Mouse (Mus musculus): ENCODE measurements at regions not wholly inside any gene's neighbourhood (a gene's known extent, or its start where the extent isn't known, plus 50 kb on each side); places are given as distances from the start of the nearest gene placed in this dataset.
"Not testable (repeated sequence)": the region's sequence is repeated elsewhere in the genome, so short reads cannot be mapped to it uniquely, and the experiment has no call there.

- no peak for DNase-seq (ENCODE audit: low spot score)
- no peak for ATAC-seq (ENCODE audit: low FRiP score, low read depth)
Observed at GRCm38 (mm10) chr14:53794527-53794926, 459.4 kb downstream of the Dad1 start.

GRCm38 (mm10) chr14:53792432-53792831, 461.5 kb downstream of the Dad1 start:
- ATAC-seq (ENCODE audit: low FRiP score, low read depth); H3K9ac ChIP-seq (ENCODE audit: low read depth, low read length, severe bottlenecking); H3K27ac ChIP-seq (replicated peaks; ENCODE audit: low read depth, low read length); H3K9me3 ChIP-seq (ENCODE audit: control insufficient read depth, low read length); H3K4me3 ChIP-seq (replicated peaks; ENCODE audit: low read length); H3K4me1 ChIP-seq (ENCODE audit: control insufficient read depth, insufficient read depth, low read length); H3K36me3 ChIP-seq (ENCODE audit: control insufficient read depth, insufficient read depth, low read length); H3K27me3 ChIP-seq (ENCODE audit: control insufficient read depth, insufficient read depth, low read length); H3K4me2 ChIP-seq (replicated peaks; ENCODE audit: low read depth, low read length, severe bottlenecking); DNase-seq (ENCODE audit: low spot score): not testable (repeated sequence)
- WGBS: 86% methylated on average over 1 of the region's 1 CpGs

More at GRCm38 (mm10) chr14:53794527-53794926, 459.4 kb downstream of the Dad1 start:
- no peak for TF ChIP-seq POLR2A (IDR thresholded peaks at IDR 0.05; ENCODE audit: borderline replicate concordance, extremely low read depth, insufficient read depth, insufficient read length)
- Histone ChIP-seq H3K9ac (ENCODE audit: low read depth, low read length, severe bottlenecking) (no peak overlapping the region), H3K27me3 (ENCODE audit: control insufficient read depth, insufficient read depth, low read length) (no peaks in the 10 kb centered on the region), H3K36me3 (ENCODE audit: control insufficient read depth, insufficient read depth, low read length) (no peaks in the 10 kb centered on the region), H3K9me3 (ENCODE audit: control insufficient read depth, low read length) (no peaks in the 10 kb centered on the region), H3K4me1 (ENCODE audit: control insufficient read depth, insufficient read depth, low read length) (no peaks in the 10 kb centered on the region), H3K27ac (replicated peaks; ENCODE audit: low read depth, low read length) (no peak overlapping the region), H3K4me3 (replicated peaks; ENCODE audit: low read length) (no peak overlapping the region), H3K4me2 (replicated peaks; ENCODE audit: low read depth, low read length, severe bottlenecking) (no peak overlapping the region)
- 86% methylated on average over 5 of the region's 5 CpGs for WGBS

- H3K36me3 ChIP-seq (ENCODE audit: control insufficient read depth, insufficient read depth, low read length); H3K9ac ChIP-seq (ENCODE audit: low read depth, low read length, severe bottlenecking); H3K4me3 ChIP-seq (replicated peaks; ENCODE audit: low read length); H3K27ac ChIP-seq (replicated peaks; ENCODE audit: low read depth, low read length); DNase-seq (ENCODE audit: low spot score); H3K27me3 ChIP-seq (ENCODE audit: control insufficient read depth, insufficient read depth, low read length); H3K4me1 ChIP-seq (ENCODE audit: control insufficient read depth, insufficient read depth, low read length); ATAC-seq (ENCODE audit: low FRiP score, low read depth); H3K9me3 ChIP-seq (ENCODE audit: control insufficient read depth, low read length); H3K4me2 ChIP-seq (replicated peaks; ENCODE audit: low read depth, low read length, severe bottlenecking): not testable (repeated sequence)
- 79% methylated on average over 2 of the region's 2 CpGs for WGBS
Observed at GRCm38 (mm10) chr14:53785547-53785946, 468.4 kb downstream of the Dad1 start.

- no peak for ATAC-seq (ENCODE audit: low FRiP score, low read depth)
- Histone ChIP-seq H3K4me3 (replicated peaks; ENCODE audit: low read length) (no peak overlapping the region), H3K36me3 (ENCODE audit: control insufficient read depth, insufficient read depth, low read length) (no peaks in the 10 kb centered on the region), H3K4me2 (replicated peaks; ENCODE audit: low read depth, low read length, severe bottlenecking) (no peak overlapping the region), H3K4me1 (ENCODE audit: control insufficient read depth, insufficient read depth, low read length) (no peaks in the 10 kb centered on the region), H3K27ac (replicated peaks; ENCODE audit: low read depth, low read length) (no peak overlapping the region), H3K9me3 (ENCODE audit: control insufficient read depth, low read length) (no peaks in the 10 kb centered on the region), H3K9ac (ENCODE audit: low read depth, low read length, severe bottlenecking) (no peak overlapping the region), H3K27me3 (ENCODE audit: control insufficient read depth, insufficient read depth, low read length) (no peaks in the 10 kb centered on the region)
- DNase-seq (ENCODE audit: low spot score): no peak
- 72% methylated on average over 3 of the region's 3 CpGs for WGBS
- no peak for TF ChIP-seq POLR2A (IDR thresholded peaks at IDR 0.05; ENCODE audit: borderline replicate concordance, extremely low read depth, insufficient read depth, insufficient read length)
Observed at GRCm38 (mm10) chr14:53777375-53777774, 476.5 kb downstream of the Dad1 start.

GRCm38 (mm10) chr14:53776717-53777116, 477.2 kb downstream of the Dad1 start:
- H3K27me3 ChIP-seq (ENCODE audit: control insufficient read depth, insufficient read depth, low read length); H3K36me3 ChIP-seq (ENCODE audit: control insufficient read depth, insufficient read depth, low read length); H3K27ac ChIP-seq (replicated peaks; ENCODE audit: low read depth, low read length); H3K4me1 ChIP-seq (ENCODE audit: control insufficient read depth, insufficient read depth, low read length); ATAC-seq (ENCODE audit: low FRiP score, low read depth); H3K9ac ChIP-seq (ENCODE audit: low read depth, low read length, severe bottlenecking); H3K4me3 ChIP-seq (replicated peaks; ENCODE audit: low read length); H3K9me3 ChIP-seq (ENCODE audit: control insufficient read depth, low read length); H3K4me2 ChIP-seq (replicated peaks; ENCODE audit: low read depth, low read length, severe bottlenecking): not testable (repeated sequence)
- WGBS: 56% methylated on average over 1 of the region's 1 CpGs
- DNase-seq (ENCODE audit: low spot score): peak; percentile 59

- not testable (repeated sequence) for H3K9ac ChIP-seq (ENCODE audit: low read depth, low read length, severe bottlenecking); H3K27me3 ChIP-seq (ENCODE audit: control insufficient read depth, insufficient read depth, low read length); H3K27ac ChIP-seq (replicated peaks; ENCODE audit: low read depth, low read length); H3K36me3 ChIP-seq (ENCODE audit: control insufficient read depth, insufficient read depth, low read length); H3K4me2 ChIP-seq (replicated peaks; ENCODE audit: low read depth, low read length, severe bottlenecking); ATAC-seq (ENCODE audit: low FRiP score, low read depth); DNase-seq (ENCODE audit: low spot score); H3K4me3 ChIP-seq (replicated peaks; ENCODE audit: low read length); H3K9me3 ChIP-seq (ENCODE audit: control insufficient read depth, low read length); H3K4me1 ChIP-seq (ENCODE audit: control insufficient read depth, insufficient read depth, low read length)
- 78% methylated on average over 6 of the region's 6 CpGs for WGBS
Observed at GRCm38 (mm10) chr14:53766501-53766900, 487.4 kb downstream of the Dad1 start.

- ATAC-seq (ENCODE audit: low FRiP score, low read depth); H3K27me3 ChIP-seq (ENCODE audit: control insufficient read depth, insufficient read depth, low read length); H3K9ac ChIP-seq (ENCODE audit: low read depth, low read length, severe bottlenecking); H3K27ac ChIP-seq (replicated peaks; ENCODE audit: low read depth, low read length); DNase-seq (ENCODE audit: low spot score); H3K36me3 ChIP-seq (ENCODE audit: control insufficient read depth, insufficient read depth, low read length); H3K4me1 ChIP-seq (ENCODE audit: control insufficient read depth, insufficient read depth, low read length); H3K9me3 ChIP-seq (ENCODE audit: control insufficient read depth, low read length); H3K4me2 ChIP-seq (replicated peaks; ENCODE audit: low read depth, low read length, severe bottlenecking); H3K4me3 ChIP-seq (replicated peaks; ENCODE audit: low read length): not testable (repeated sequence)
- WGBS: 87% methylated on average over 1 of the region's 1 CpGs
Observed at GRCm38 (mm10) chr14:53765918-53766317, 488.0 kb downstream of the Dad1 start.

GRCm38 (mm10) chr14:53760578-53760977, 493.3 kb downstream of the Dad1 start:
- not testable (repeated sequence) for H3K9ac ChIP-seq (ENCODE audit: low read depth, low read length, severe bottlenecking); H3K27me3 ChIP-seq (ENCODE audit: control insufficient read depth, insufficient read depth, low read length); H3K27ac ChIP-seq (replicated peaks; ENCODE audit: low read depth, low read length); H3K4me2 ChIP-seq (replicated peaks; ENCODE audit: low read depth, low read length, severe bottlenecking); H3K9me3 ChIP-seq (ENCODE audit: control insufficient read depth, low read length); H3K36me3 ChIP-seq (ENCODE audit: control insufficient read depth, insufficient read depth, low read length); ATAC-seq (ENCODE audit: low FRiP score, low read depth); H3K4me3 ChIP-seq (replicated peaks; ENCODE audit: low read length); DNase-seq (ENCODE audit: low spot score); H3K4me1 ChIP-seq (ENCODE audit: control insufficient read depth, insufficient read depth, low read length)
- 75% methylated on average over 2 of the region's 2 CpGs for WGBS
